Mouse (Mus musculus) erythroblast, embryonic 14.5 days (primary cell): ENCODE measurements at regions not wholly inside any gene's neighbourhood (a gene's known extent, or its start where the extent isn't known, plus 50 kb on each side); places are given as distances from the start of the nearest gene placed in this dataset.

Source experiments
- H3K27me3 ChIP-seq: 2 replicates; pipeline ENCODE4 v1.6.1; 2012; ENCODE audit warnings: inconsistent platforms; ENCODE audit not compliant: control insufficient read depth
- H3K36me3 ChIP-seq: 2 replicates; pipeline ENCODE4 v1.6.1; 2012; ENCODE audit warnings: mild to moderate bottlenecking, inconsistent platforms; ENCODE audit not compliant: control insufficient read depth
- H3K4me1 ChIP-seq: 2 replicates; pipeline ENCODE4 v1.6.1; 2012; ENCODE audit warnings: inconsistent platforms; ENCODE audit not compliant: control insufficient read depth
- H3K4me3 ChIP-seq: replicated peaks from 2 replicates; pipeline ENCODE3; 2012; ENCODE audit warnings: moderate library complexity, mild to moderate bottlenecking, inconsistent platforms
- H3K9me3 ChIP-seq: 2 replicates; pipeline ENCODE4 v1.6.1; 2012; ENCODE audit warnings: low read length, inconsistent platforms, mixed read lengths; ENCODE audit not compliant: control insufficient read depth
- GATA1 ChIP-seq: IDR thresholded peaks from 2 replicates; pipeline ENCODE4 v1.6.1; 2012; ENCODE audit warnings: low read length, inconsistent platforms, mixed read lengths
- TAL1 ChIP-seq: IDR thresholded peaks from 3 replicates; pipeline ENCODE4 v1.6.1; 2012; ENCODE audit warnings: low read length, inconsistent platforms, mixed read lengths

- no peaks in the 10 kb centered on the region for H3K36me3 ChIP-seq
- H3K9me3 ChIP-seq, result no peaks in the 10 kb centered on the region
- H3K4me1 ChIP-seq, result no peaks in the 10 kb centered on the region
- TF ChIP-seq GATA1 (no peak), TAL1 (no peak)
- no peak overlapping the region for H3K4me3 ChIP-seq
- H3K27me3 ChIP-seq, result no peaks in the 10 kb centered on the region
Observed at GRCm38 (mm10) chr4:105909272-105909671, 119.6 kb downstream of the Gm12728 start.

GRCm38 (mm10) chr4:105910666-105911065 is 121.0 kb downstream of the Gm12728 start:
- Histone ChIP-seq H3K27me3 (no peaks in the 10 kb centered on the region), H3K4me1 (no peaks in the 10 kb centered on the region)
- TF ChIP-seq GATA1 (no peak), TAL1 (no peak)

GRCm38 (mm10) chr4:105911678-105912077 is 122.0 kb downstream of the Gm12728 start:
- TF ChIP-seq TAL1 (no peak), GATA1 (no peak)
- H3K4me3 ChIP-seq, result no peak overlapping the region
- H3K4me1 ChIP-seq, result no peaks in the 10 kb centered on the region
- no peaks in the 10 kb centered on the region for H3K36me3 ChIP-seq
- H3K27me3 ChIP-seq, result no peaks in the 10 kb centered on the region
- H3K9me3 ChIP-seq, result no peaks in the 10 kb centered on the region

More at GRCm38 (mm10) chr4:105910666-105911065, 121.0 kb downstream of the Gm12728 start:
- H3K36me3 ChIP-seq, result no peaks in the 10 kb centered on the region
- H3K4me3 ChIP-seq, result no peak overlapping the region
- H3K9me3 ChIP-seq, result no peaks in the 10 kb centered on the region

- Histone ChIP-seq H3K9me3 (no peaks in the 10 kb centered on the region), H3K4me1 (no peaks in the 10 kb centered on the region), H3K27me3 (no peaks in the 10 kb centered on the region), H3K4me3 (no peak overlapping the region), H3K36me3 (no peaks in the 10 kb centered on the region)
- TF ChIP-seq TAL1 (no peak), GATA1 (no peak)
Observed at GRCm38 (mm10) chr4:105912296-105912695, 122.6 kb downstream of the Gm12728 start.

DNA sequence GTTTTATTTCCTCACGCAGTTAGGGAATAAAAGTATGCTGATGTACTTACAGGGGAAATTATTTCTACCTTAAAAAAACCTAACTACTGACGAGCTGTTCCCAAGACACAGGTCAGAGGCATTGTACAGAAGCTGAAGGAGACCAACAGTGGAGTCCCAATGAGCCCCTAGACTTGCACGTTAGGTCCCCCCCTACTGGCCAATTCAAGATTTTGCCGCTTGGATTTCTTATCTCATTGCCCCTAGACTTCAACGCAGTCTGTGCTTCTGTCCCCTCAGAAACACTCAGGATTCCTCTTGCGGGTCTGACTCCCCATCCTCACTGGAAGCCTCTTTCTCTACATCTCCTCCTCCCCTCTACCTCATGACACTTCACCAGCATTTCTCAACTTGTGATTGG is 125.3 kb downstream of the Gm12728 start:
- H3K36me3 ChIP-seq, result no peaks in the 10 kb centered on the region
- H3K9me3 ChIP-seq, result no peaks in the 10 kb centered on the region
- no peaks in the 10 kb centered on the region for H3K4me1 ChIP-seq
- no peak overlapping the region for H3K4me3 ChIP-seq
- no peaks in the 10 kb centered on the region for H3K27me3 ChIP-seq
- TF ChIP-seq GATA1 (no peak), TAL1 (no peak)

GRCm38 (mm10) chr4:105916229-105916628 is 126.6 kb downstream of the Gm12728 start:
- Histone ChIP-seq H3K4me3 (no peak overlapping the region), H3K36me3 (no peaks in the 10 kb centered on the region), H3K4me1 (no peaks in the 10 kb centered on the region), H3K27me3 (no peaks in the 10 kb centered on the region), H3K9me3 (no peaks in the 10 kb centered on the region)
- TF ChIP-seq TAL1, result no peak
- no peak for TF ChIP-seq GATA1

DNA sequence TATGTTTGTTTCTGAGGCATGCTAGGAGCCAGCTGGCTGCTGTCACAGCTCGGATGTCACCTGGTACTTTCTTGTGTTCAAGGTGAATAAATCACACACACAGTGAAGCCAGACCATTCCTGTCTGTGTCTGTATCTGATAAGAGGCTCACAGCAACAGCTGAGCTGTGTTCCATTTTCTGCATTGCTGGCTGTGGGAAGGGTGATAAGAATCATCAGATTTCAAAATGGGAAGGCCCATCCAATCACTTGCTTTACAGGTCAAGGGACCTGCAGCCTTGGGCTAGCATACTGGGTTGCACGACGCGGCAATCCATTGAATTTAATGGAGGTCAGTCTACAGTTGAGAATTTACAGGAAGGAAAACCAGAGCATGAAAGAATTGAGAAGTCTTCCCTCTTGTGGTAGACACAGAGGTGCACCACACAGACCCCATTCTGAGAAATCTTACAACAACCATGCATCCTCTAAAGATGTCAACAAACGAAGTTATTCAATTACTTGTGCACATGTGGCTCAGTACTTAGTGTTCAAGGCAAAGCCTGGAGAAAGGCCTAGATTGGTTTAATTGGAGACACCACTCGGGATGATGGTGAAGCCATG is 135.2 kb downstream of the Gm12728 start:
- no peaks in the 10 kb centered on the region for H3K36me3 ChIP-seq
- no peaks in the 10 kb centered on the region for H3K9me3 ChIP-seq
- no peaks in the 10 kb centered on the region for H3K27me3 ChIP-seq
- no peaks in the 10 kb centered on the region for H3K4me1 ChIP-seq
- TF ChIP-seq TAL1 (no peak), GATA1 (no peak)
- H3K4me3 ChIP-seq, result no peak overlapping the region

DNA sequence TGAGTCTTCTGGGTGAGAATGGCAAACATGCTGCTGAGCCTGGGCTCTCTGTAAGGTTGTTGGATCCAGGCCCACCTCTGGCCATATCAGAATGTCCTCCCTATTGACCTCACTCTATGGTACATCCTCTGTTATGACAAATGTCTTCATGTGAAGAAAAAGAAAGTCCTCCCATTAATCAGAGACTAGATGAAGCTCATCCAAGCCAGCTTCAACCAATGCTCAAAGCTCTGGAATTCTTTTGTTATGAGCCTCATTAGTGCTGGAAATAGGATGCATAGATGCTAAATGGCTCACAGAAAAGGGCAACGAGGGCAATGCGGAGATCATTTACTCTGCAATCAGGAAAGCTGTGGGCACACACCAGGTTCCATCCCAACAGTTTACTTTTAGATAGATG is 135.8 kb downstream of the Gm12728 start:
- Histone ChIP-seq H3K36me3 (no peaks in the 10 kb centered on the region), H3K4me1 (no peaks in the 10 kb centered on the region), H3K9me3 (no peaks in the 10 kb centered on the region), H3K27me3 (no peaks in the 10 kb centered on the region), H3K4me3 (no peak overlapping the region)
- TF ChIP-seq TAL1 (no peak), GATA1 (no peak)

DNA sequence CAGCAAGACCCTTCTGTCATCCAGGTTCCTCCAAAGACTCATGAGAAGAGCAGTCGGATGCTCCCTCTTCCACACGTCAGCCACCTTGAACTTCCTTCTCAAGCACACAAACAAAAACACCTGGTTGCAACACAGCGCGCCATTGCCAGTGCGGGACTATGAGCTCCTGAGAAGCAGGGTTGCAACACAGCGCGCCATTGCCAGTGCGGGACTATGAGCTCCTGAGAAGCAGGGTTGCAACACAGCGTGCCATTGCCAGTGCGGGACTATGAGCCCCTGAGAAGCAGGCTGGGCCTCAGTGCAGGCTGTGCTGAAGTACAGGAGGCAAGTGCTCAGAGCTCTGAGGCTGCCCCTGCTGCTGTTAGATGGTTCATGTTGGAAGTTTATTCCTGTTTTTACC is 140.0 kb downstream of the Gm12728 start:
- Histone ChIP-seq H3K4me1 (no peaks in the 10 kb centered on the region), H3K4me3 (no peak overlapping the region), H3K27me3 (no peaks in the 10 kb centered on the region), H3K9me3 (no peaks in the 10 kb centered on the region), H3K36me3 (no peaks in the 10 kb centered on the region)
- TF ChIP-seq GATA1, result no peak
- no peak for TF ChIP-seq TAL1

DNA sequence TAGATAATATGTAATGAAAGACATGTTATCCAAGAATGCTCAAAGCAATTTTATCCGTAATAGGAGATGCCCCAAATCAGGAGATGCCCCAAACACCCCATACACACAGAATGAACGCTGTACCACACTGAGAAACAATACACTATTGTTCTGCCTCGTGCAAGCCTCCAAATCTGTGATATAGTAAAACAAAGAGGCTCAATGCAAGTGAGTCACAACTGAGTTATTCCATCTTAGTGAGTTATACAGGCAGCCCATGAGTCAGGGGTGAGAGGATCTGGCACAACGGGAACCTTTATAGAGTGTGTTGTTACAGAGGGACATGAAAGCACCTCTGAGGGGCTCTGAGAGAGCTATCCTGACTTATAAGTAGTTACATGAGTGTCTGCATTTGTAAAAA is 145.3 kb downstream of the Gm12728 start:
- TF ChIP-seq TAL1, result no peak
- no peak for TF ChIP-seq GATA1
- no peaks in the 10 kb centered on the region for H3K36me3 ChIP-seq
- no peaks in the 10 kb centered on the region for H3K9me3 ChIP-seq
- no peaks in the 10 kb centered on the region for H3K4me1 ChIP-seq
- H3K27me3 ChIP-seq, result no peaks in the 10 kb centered on the region
- no peak overlapping the region for H3K4me3 ChIP-seq
